Mouse (Mus musculus) hindbrain, embryonic 11.5 days (tissue): Measurements from ENCODE around the gene Anapc16. TPM values are rescaled to one million over a fixed set of nuclear protein-coding genes. Genes with fewer than 3 reads are reported as not detected.

ENCODE experiments used
- ATAC-seq: fragments of 200-750 bp; cut with Nextera tagmentation; 2 replicates; pipeline ENCODE4 v1.8.0; 2017; ENCODE audit warnings: mild to moderate bottlenecking, moderate TSS enrichment, moderate library complexity; ENCODE audit not compliant: low FRiP score
- DNase-seq: peaks from one replicate; pipeline ENCODE4 v3.0.0-alpha.2; 2015; ENCODE audit warnings: low spot score
- H3K27ac ChIP-seq: fragments of 300-500 bp; sonication (generic); 2 replicates; pipeline ENCODE4 v1.5.1; 2014; ENCODE audit warnings: mild to moderate bottlenecking, low read depth, low read length
- H3K27me3 ChIP-seq: fragments of 300-500 bp; sonication (generic); 2 replicates; pipeline ENCODE4 v1.6.1; 2014; ENCODE audit warnings: mild to moderate bottlenecking, low read length, moderate library complexity, mixed read lengths; ENCODE audit not compliant: control insufficient read depth, insufficient read depth
- H3K36me3 ChIP-seq: fragments of 300-500 bp; sonication (generic); 2 replicates; pipeline ENCODE4 v1.6.1; 2014; ENCODE audit warnings: mild to moderate bottlenecking, low read length, moderate library complexity, mixed read lengths; ENCODE audit not compliant: control insufficient read depth, insufficient read depth
- H3K4me1 ChIP-seq: fragments of 300-500 bp; sonication (generic); replicated peaks from 2 replicates; pipeline ENCODE4 v1.6.1; 2014; ENCODE audit warnings: low read length, mixed read lengths; ENCODE audit not compliant: control insufficient read depth, insufficient read depth
- H3K4me2 ChIP-seq: fragments of 300-500 bp; sonication (generic); replicated peaks from 2 replicates; pipeline ENCODE4 v1.6.1; 2014; ENCODE audit warnings: mild to moderate bottlenecking, low read depth, low read length
- H3K4me3 ChIP-seq: fragments of 300-500 bp; sonication (generic); 2 replicates; pipeline ENCODE4 v1.5.1; 2014; ENCODE audit warnings: low read depth, low read length
- H3K9ac ChIP-seq: fragments of 300-500 bp; sonication (generic); 2 replicates; pipeline ENCODE4 v1.6.1; 2014; ENCODE audit warnings: low read depth, low read length
- H3K9me3 ChIP-seq: fragments of 300-500 bp; sonication (generic); 2 replicates; pipeline ENCODE4 v1.6.1; 2016; ENCODE audit warnings: low read length; ENCODE audit not compliant: control insufficient read depth
- WGBS: fragments of 180-500 bp; shearing (Covaris S2); extraction: QIAGEN DNeasy Blood & Tissue Kit; methylation state at CpG from one replicate; pipeline ENCODE4 v1.1.7; 2014; 5-methylcytosine and 5-hydroxymethylcytosine counted together
- polyA plus RNA-seq: library from polyadenylated mRNA; unstranded; fragments of >200 nt; fragmentation: Nextera tagmentation; extraction: Ambion mirVana; gene quantifications from 2 replicates; pipeline ENCODE4 v1.2.1, GENCODE M21; 2014

Gene Anapc16
- 97.1 and 115 TPM in 2 replicates for polyA plus RNA-seq

GRCm38 (mm10) chr10:60002673-60003212 lies at the start of gene Anapc16, which contains the start of gene Ascc1:
Gene Anapc16 (minus strand): TSS chr10:60003135.
Gene Ascc1 (plus strand): TSS chr10:60002805.
- H3K27ac ChIP-seq: peak within 1 kb of the TSS; percentile 94
- no peaks in the 10 kb centered on the region for H3K36me3 ChIP-seq
- peak within 1 kb of the TSS; percentile 72 for H3K4me3 ChIP-seq
- no peaks in the 10 kb centered on the region for H3K9me3 ChIP-seq
- ATAC-seq: peak; percentile 97
- peak; percentile 99 for DNase-seq
- 0 out of 2 replicates have a peak, but pooled peaks cover 4% of the 10 kb centered on the region for H3K4me1 ChIP-seq
- peak within 1 kb of the TSS; percentile 76 for H3K9ac ChIP-seq
- WGBS: under 1% methylated on average over 50 of the region's 51 CpGs
- H3K27me3 ChIP-seq: no peaks in the 10 kb centered on the region
- peak within 1 kb of the TSS; percentile 84 for H3K4me2 ChIP-seq

GRCm38 (mm10) chr10:60050581-60050980 lies 47.6 kb upstream of the Anapc16 start:
- no peak overlapping the region for H3K9ac ChIP-seq
- no peak for ATAC-seq
- H3K4me2 ChIP-seq: no peak overlapping the region
- H3K36me3 ChIP-seq: no peaks in the 10 kb centered on the region
- no peaks in the 10 kb centered on the region for H3K9me3 ChIP-seq
- H3K27ac ChIP-seq: no peak overlapping the region
- no peaks in the 10 kb centered on the region for H3K27me3 ChIP-seq
- DNase-seq: no peak
- 93% methylated on average over 10 of the region's 10 CpGs for WGBS
- H3K4me3 ChIP-seq: no peak overlapping the region
- no peaks in the 10 kb centered on the region for H3K4me1 ChIP-seq

GRCm38 (mm10) chr10:60046696-60047095 lies 43.8 kb upstream of the Anapc16 start:
- Histone ChIP-seq H3K27me3 (no peaks in the 10 kb centered on the region), H3K4me1 (no peaks in the 10 kb centered on the region), H3K9me3 (no peaks in the 10 kb centered on the region), H3K36me3 (no peaks in the 10 kb centered on the region), H3K9ac (no peak overlapping the region), H3K27ac (no peak overlapping the region), H3K4me2 (no peak overlapping the region), H3K4me3 (no peak overlapping the region)
- ATAC-seq (no peak), DNase-seq (no peak)
- WGBS: 72% methylated on average over 5 of the region's 5 CpGs

GRCm38 (mm10) chr10:60042350-60042922 lies 39.5 kb upstream of the Anapc16 start:
- Histone ChIP-seq H3K36me3 (no peaks in the 10 kb centered on the region), H3K4me3 (no peak overlapping the region), H3K27me3 (no peaks in the 10 kb centered on the region), H3K9ac (no peak overlapping the region), H3K9me3 (no peaks in the 10 kb centered on the region), H3K4me2 (no peak overlapping the region), H3K27ac (no peak overlapping the region), H3K4me1 (no peaks in the 10 kb centered on the region)
- no peak for DNase-seq
- WGBS: 86% methylated on average over 8 of the region's 8 CpGs
- no peak for ATAC-seq

GRCm38 (mm10) chr10:60035744-60036143 lies 32.8 kb upstream of the Anapc16 start:
- no peak overlapping the region for H3K27ac ChIP-seq
- no peak overlapping the region for H3K4me3 ChIP-seq
- DNase-seq (no peak), ATAC-seq (no peak)
- H3K9ac ChIP-seq: no peak overlapping the region
- H3K9me3 ChIP-seq: no peaks in the 10 kb centered on the region
- H3K36me3 ChIP-seq: no peaks in the 10 kb centered on the region
- 80% methylated on average over 4 of the region's 4 CpGs for WGBS
- H3K27me3 ChIP-seq: no peaks in the 10 kb centered on the region
- no peaks in the 10 kb centered on the region for H3K4me1 ChIP-seq
- H3K4me2 ChIP-seq: no peak overlapping the region

- ATAC-seq (no peak), DNase-seq (no peak)
- Histone ChIP-seq H3K27ac (no peak overlapping the region), H3K4me1 (no peaks in the 10 kb centered on the region), H3K36me3 (no peaks in the 10 kb centered on the region), H3K9ac (no peak overlapping the region), H3K4me3 (no peak overlapping the region), H3K4me2 (no peak overlapping the region), H3K27me3 (no peaks in the 10 kb centered on the region), H3K9me3 (no peaks in the 10 kb centered on the region)
- WGBS: 71% methylated on average over 3 of the region's 3 CpGs
Observed at GRCm38 (mm10) chr10:60034621-60035020, 31.7 kb upstream of the Anapc16 start.

- Histone ChIP-seq H3K27ac (no peak overlapping the region), H3K27me3 (no peaks in the 10 kb centered on the region), H3K4me3 (no peak overlapping the region), H3K4me2 (no peak overlapping the region), H3K36me3 (no peaks in the 10 kb centered on the region), H3K9me3 (no peaks in the 10 kb centered on the region), H3K9ac (no peak overlapping the region), H3K4me1 (no peaks in the 10 kb centered on the region)
- ATAC-seq (no peak), DNase-seq (no peak)
- 52% methylated on average over 5 of the region's 5 CpGs for WGBS
Observed at GRCm38 (mm10) chr10:60033064-60033463, 30.1 kb upstream of the Anapc16 start.

- Histone ChIP-seq H3K4me3 (no peak overlapping the region), H3K27me3 (no peaks in the 10 kb centered on the region), H3K27ac (no peak overlapping the region), H3K9ac (no peak overlapping the region), H3K36me3 (no peaks in the 10 kb centered on the region), H3K4me1 (no peaks in the 10 kb centered on the region), H3K4me2 (no peak overlapping the region), H3K9me3 (no peaks in the 10 kb centered on the region)
- ATAC-seq (no peak), DNase-seq (no peak)
- WGBS: 52% methylated on average over 2 of the region's 2 CpGs
Observed at GRCm38 (mm10) chr10:60032622-60033021, 29.7 kb upstream of the Anapc16 start.

- Histone ChIP-seq H3K9me3 (no peaks in the 10 kb centered on the region), H3K4me1 (no peaks in the 10 kb centered on the region), H3K27ac (no peak overlapping the region), H3K4me2 (no peak overlapping the region), H3K9ac (no peak overlapping the region), H3K36me3 (no peaks in the 10 kb centered on the region), H3K4me3 (no peak overlapping the region), H3K27me3 (no peaks in the 10 kb centered on the region)
- ATAC-seq (no peak), DNase-seq (no peak)
- WGBS: 54% methylated on average over 2 of the region's 2 CpGs
Observed at GRCm38 (mm10) chr10:60031985-60032384, 29.1 kb upstream of the Anapc16 start.
